Mouse (Mus musculus): ENCODE data around the gene Rln3. TPM values are rescaled to one million over a fixed set of nuclear protein-coding genes. Genes with fewer than 3 reads are reported as not detected.

The Rln3 gene
- polyA plus RNA-seq, 1 experiment = not detected

DNA sequence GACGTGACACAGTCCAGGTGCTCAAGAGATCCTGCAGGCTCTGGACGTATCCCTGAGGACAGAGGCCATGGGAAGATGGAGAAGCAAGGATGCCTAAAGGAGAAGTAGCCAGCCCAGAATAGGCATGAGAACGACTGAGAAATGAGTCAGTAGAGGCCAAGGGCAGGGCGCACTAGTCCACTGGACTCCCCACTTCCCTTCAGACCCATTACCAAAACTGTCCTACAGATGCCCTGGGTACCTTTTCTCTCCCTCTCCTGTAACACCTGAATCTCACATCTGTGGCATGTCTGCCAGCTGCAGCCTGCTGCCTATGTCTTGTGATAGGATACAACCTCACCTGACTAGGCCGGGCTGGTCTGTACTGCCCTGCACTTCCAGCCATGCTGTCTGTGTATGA, 25.4 kb upstream of the Rln3 start:
- no peaks in the 10 kb centered on the region for H3K36me3 ChIP-seq (ENCODE audit: control insufficient read depth, insufficient read depth)
- TF ChIP-seq TCF3 (IDR thresholded peaks at IDR 0.05; ENCODE audit: insufficient read length, low read depth) (no peak), MAX (IDR thresholded peaks at IDR 0.05; ENCODE audit: low read depth) (no peak)
- peaks cover 29% of the 10 kb centered on the region for H3K79me2 ChIP-seq (ENCODE audit: control insufficient read depth, insufficient read depth)
- H3K4me2 ChIP-seq (ENCODE audit: low read depth) = no peak overlapping the region
- H3K27me3 ChIP-seq (ENCODE audit: control insufficient read depth, insufficient read depth, insufficient read length) = no peaks in the 10 kb centered on the region
- no peak overlapping the region for H3K4me3 ChIP-seq
- H3ac ChIP-seq (ENCODE audit: control insufficient read depth, insufficient read length) = no peak overlapping the region

DNA sequence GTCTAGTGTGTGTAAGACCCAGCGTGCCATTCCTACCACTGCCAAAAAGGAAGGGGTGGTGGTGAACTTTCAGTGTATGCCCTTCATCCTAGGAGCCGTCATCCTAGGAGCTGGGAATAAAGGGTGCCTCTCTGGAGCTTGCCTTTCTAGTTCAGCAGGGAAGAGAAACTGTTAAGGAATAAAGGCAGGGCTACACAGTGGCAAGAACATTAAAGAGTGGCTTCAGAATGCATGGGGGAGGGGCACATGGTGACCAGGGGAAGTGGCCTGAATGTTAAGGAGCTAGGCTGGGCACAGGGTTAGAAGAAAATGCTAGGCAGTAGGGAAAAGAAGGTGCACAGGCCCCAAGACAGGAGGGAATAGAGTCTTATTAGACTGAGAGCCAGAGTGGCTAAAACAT, 24.9 kb upstream of the Rln3 start:
- Histone ChIP-seq H3K4me3 (no peak overlapping the region), H3K36me3 (ENCODE audit: control insufficient read depth, insufficient read depth) (no peaks in the 10 kb centered on the region), H3ac (ENCODE audit: control insufficient read depth, insufficient read length) (no peak overlapping the region), H3K4me2 (ENCODE audit: low read depth) (no peak overlapping the region), H3K79me2 (ENCODE audit: control insufficient read depth, insufficient read depth) (peaks cover 29% of the 10 kb centered on the region), H3K27me3 (ENCODE audit: control insufficient read depth, insufficient read depth, insufficient read length) (no peaks in the 10 kb centered on the region)
- TF ChIP-seq POLR2A (IDR thresholded peaks at IDR 0.05; ENCODE audit: insufficient read length, low read depth) (no peak), MYOG (IDR thresholded peaks at IDR 0.05; ENCODE audit: control insufficient read depth in 1 of 3, insufficient read depth in 1 of 3, insufficient read length in 2 of 3, low read depth in 2 of 3) (no peak), E2F4 (IDR thresholded peaks at IDR 0.05; ENCODE audit: insufficient read depth) (no peak), SRF (IDR thresholded peaks at IDR 0.05; ENCODE audit: control insufficient read depth, insufficient read length, low read depth) (no peak), CEBPB (IDR thresholded peaks at IDR 0.05; ENCODE audit: insufficient read depth, poor library complexity, severe bottlenecking) (no peak), MAX (IDR thresholded peaks at IDR 0.05; ENCODE audit: low read depth) (no peak), MYOD1 (IDR thresholded peaks at IDR 0.05; ENCODE audit: control insufficient read depth in 1 of 3, insufficient read length in 2 of 3, low read depth in 2 of 3) (no peak), POLR2AphosphoS2 (IDR thresholded peaks at IDR 0.05; ENCODE audit: insufficient read length, low read depth) (no peak), USF1 (IDR thresholded peaks at IDR 0.05; ENCODE audit: low read depth) (no peak), TCF3 (IDR thresholded peaks at IDR 0.05; ENCODE audit: insufficient read length, low read depth) (no peak), REST (IDR thresholded peaks at IDR 0.05; ENCODE audit: insufficient read depth, insufficient read length) (no peak), TCF12 (IDR thresholded peaks at IDR 0.05; ENCODE audit: insufficient read depth, poor library complexity, severe bottlenecking) (no peak)

DNA sequence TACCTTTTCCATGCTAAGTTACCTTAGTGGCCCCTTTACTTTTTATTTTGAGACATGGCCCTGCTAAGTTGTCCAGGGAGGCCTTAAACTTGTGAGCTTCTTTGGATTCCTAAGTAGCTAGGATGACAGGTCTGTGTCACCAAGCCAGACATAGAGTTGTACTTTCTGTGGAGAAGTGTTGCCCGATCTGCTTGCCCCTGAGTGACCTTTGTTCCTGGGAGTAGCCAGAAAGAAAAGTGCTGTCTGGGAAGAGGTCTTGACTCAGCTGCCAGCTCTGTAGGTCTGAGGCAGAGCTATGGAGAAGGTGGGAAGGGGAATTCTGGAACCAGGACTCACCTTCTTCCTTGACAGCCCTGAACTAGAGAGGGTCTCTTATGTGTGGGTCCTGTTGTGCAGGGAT, 24.4 kb upstream of the Rln3 start:
- H3K79me2 ChIP-seq (ENCODE audit: control insufficient read depth, insufficient read depth) = peaks cover 29% of the 10 kb centered on the region
- H3K36me3 ChIP-seq (ENCODE audit: control insufficient read depth, insufficient read depth) = no peaks in the 10 kb centered on the region
- no peak overlapping the region for H3K4me3 ChIP-seq
- no peak overlapping the region for H3K4me2 ChIP-seq (ENCODE audit: low read depth)
- H3K27me3 ChIP-seq (ENCODE audit: control insufficient read depth, insufficient read depth, insufficient read length) = no peaks in the 10 kb centered on the region
- no peak overlapping the region for H3ac ChIP-seq (ENCODE audit: control insufficient read depth, insufficient read length)
- TF ChIP-seq REST (IDR thresholded peaks at IDR 0.05; ENCODE audit: insufficient read depth, insufficient read length) = no peak
- TF ChIP-seq CEBPB (IDR thresholded peaks at IDR 0.05; ENCODE audit: insufficient read depth, poor library complexity, severe bottlenecking) = no peak
- TF ChIP-seq MYOD1 (IDR thresholded peaks at IDR 0.05; ENCODE audit: control insufficient read depth in 1 of 3, insufficient read length in 2 of 3, low read depth in 2 of 3) = no peak
- no peak for TF ChIP-seq TCF3 (IDR thresholded peaks at IDR 0.05; ENCODE audit: insufficient read length, low read depth)
- no peak for TF ChIP-seq USF1 (IDR thresholded peaks at IDR 0.05; ENCODE audit: low read depth)
- no peak for TF ChIP-seq MYOG (IDR thresholded peaks at IDR 0.05; ENCODE audit: control insufficient read depth in 1 of 3, insufficient read depth in 1 of 3, insufficient read length in 2 of 3, low read depth in 2 of 3)
- no peak for TF ChIP-seq TCF12 (IDR thresholded peaks at IDR 0.05; ENCODE audit: insufficient read depth, poor library complexity, severe bottlenecking)
- TF ChIP-seq POLR2AphosphoS2 (IDR thresholded peaks at IDR 0.05; ENCODE audit: insufficient read length, low read depth) = no peak

- TF ChIP-seq POLR2AphosphoS2 (IDR thresholded peaks at IDR 0.05; ENCODE audit: insufficient read length, low read depth) (no peak), SRF (IDR thresholded peaks at IDR 0.05; ENCODE audit: control insufficient read depth, insufficient read length, low read depth) (no peak), USF1 (IDR thresholded peaks at IDR 0.05; ENCODE audit: low read depth) (no peak), MAX (IDR thresholded peaks at IDR 0.05; ENCODE audit: low read depth) (no peak), CEBPB (IDR thresholded peaks at IDR 0.05; ENCODE audit: insufficient read depth, poor library complexity, severe bottlenecking) (no peak), POLR2A (IDR thresholded peaks at IDR 0.05; ENCODE audit: insufficient read length, low read depth) (no peak), TCF12 (IDR thresholded peaks at IDR 0.05; ENCODE audit: insufficient read depth, poor library complexity, severe bottlenecking) (no peak), MYOG (IDR thresholded peaks at IDR 0.05; ENCODE audit: control insufficient read depth in 1 of 3, insufficient read depth in 1 of 3, insufficient read length in 2 of 3, low read depth in 2 of 3) (no peak), E2F4 (IDR thresholded peaks at IDR 0.05; ENCODE audit: insufficient read depth) (no peak), TCF3 (IDR thresholded peaks at IDR 0.05; ENCODE audit: insufficient read length, low read depth) (no peak), REST (IDR thresholded peaks at IDR 0.05; ENCODE audit: insufficient read depth, insufficient read length) (no peak), MYOD1 (IDR thresholded peaks at IDR 0.05; ENCODE audit: control insufficient read depth in 1 of 3, insufficient read length in 2 of 3, low read depth in 2 of 3) (no peak)
- Histone ChIP-seq H3K27me3 (ENCODE audit: control insufficient read depth, insufficient read depth, insufficient read length) (no peaks in the 10 kb centered on the region), H3K79me2 (ENCODE audit: control insufficient read depth, insufficient read depth) (peaks cover 29% of the 10 kb centered on the region), H3ac (ENCODE audit: control insufficient read depth, insufficient read length) (no peak overlapping the region), H3K4me2 (ENCODE audit: low read depth) (no peak overlapping the region), H3K36me3 (ENCODE audit: control insufficient read depth, insufficient read depth) (no peaks in the 10 kb centered on the region), H3K4me3 (no peak overlapping the region)
Measured at GRCm38 (mm10) chr8:84068316-84069035, 23.7 kb upstream of the Rln3 start.

DNA sequence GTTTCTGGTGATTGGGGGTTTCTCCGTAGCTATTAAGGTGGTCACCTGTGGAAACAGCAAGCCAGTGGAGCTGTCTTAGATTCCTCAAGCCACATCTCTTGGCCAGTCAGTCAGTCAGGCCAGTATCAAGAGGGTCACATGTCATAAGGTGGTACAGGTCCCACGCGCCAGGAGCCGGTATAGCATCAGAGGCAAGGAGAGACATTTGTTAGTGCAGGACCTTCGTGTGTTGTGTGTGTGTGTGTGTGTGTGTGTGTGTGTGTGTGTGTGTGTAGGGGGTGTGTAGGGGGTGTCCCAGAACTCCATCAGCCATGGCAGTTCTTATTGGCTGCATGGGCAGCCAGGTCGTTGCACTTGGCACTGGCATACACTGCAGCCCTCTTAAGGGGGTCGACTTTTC, 23.1 kb upstream of the Rln3 start:
- Histone ChIP-seq H3K36me3 (ENCODE audit: control insufficient read depth, insufficient read depth) (no peaks in the 10 kb centered on the region), H3K27me3 (ENCODE audit: control insufficient read depth, insufficient read depth, insufficient read length) (no peaks in the 10 kb centered on the region), H3K79me2 (ENCODE audit: control insufficient read depth, insufficient read depth) (peaks cover 29% of the 10 kb centered on the region), H3K4me2 (ENCODE audit: low read depth) (peak overlapping the region; percentile 95), H3K4me3 (peak overlapping the region; percentile 41), H3ac (ENCODE audit: control insufficient read depth, insufficient read length) (no peak overlapping the region)
- TF ChIP-seq SRF (IDR thresholded peaks at IDR 0.05; ENCODE audit: control insufficient read depth, insufficient read length, low read depth) (no peak), TCF12 (IDR thresholded peaks at IDR 0.05; ENCODE audit: insufficient read depth, poor library complexity, severe bottlenecking) (no peak), USF1 (IDR thresholded peaks at IDR 0.05; ENCODE audit: low read depth) (no peak), MAX (IDR thresholded peaks at IDR 0.05; ENCODE audit: low read depth) (no peak), CEBPB (IDR thresholded peaks at IDR 0.05; ENCODE audit: insufficient read depth, poor library complexity, severe bottlenecking) (no peak), MYOG (IDR thresholded peaks at IDR 0.05; ENCODE audit: control insufficient read depth in 1 of 3, insufficient read depth in 1 of 3, insufficient read length in 2 of 3, low read depth in 2 of 3) (no peak), POLR2AphosphoS2 (IDR thresholded peaks at IDR 0.05; ENCODE audit: insufficient read length, low read depth) (no peak), TCF3 (IDR thresholded peaks at IDR 0.05; ENCODE audit: insufficient read length, low read depth) (no peak)

Data from myocyte (in vitro differentiated cells).